Mouse (Mus musculus) liver (tissue): ENCODE results near the gene Osbpl5.
"Not testable (repeated sequence)": the region's sequence is repeated elsewhere in the genome, so short reads cannot be mapped to it uniquely, and the experiment has no call there.

ENCODE experiments used
- DNase-seq: peaks from one replicate; pipeline ENCODE4 v3.0.0-alpha.2; 2020; ENCODE audit warnings: mixed read lengths

Osbpl5 gene

DNA sequence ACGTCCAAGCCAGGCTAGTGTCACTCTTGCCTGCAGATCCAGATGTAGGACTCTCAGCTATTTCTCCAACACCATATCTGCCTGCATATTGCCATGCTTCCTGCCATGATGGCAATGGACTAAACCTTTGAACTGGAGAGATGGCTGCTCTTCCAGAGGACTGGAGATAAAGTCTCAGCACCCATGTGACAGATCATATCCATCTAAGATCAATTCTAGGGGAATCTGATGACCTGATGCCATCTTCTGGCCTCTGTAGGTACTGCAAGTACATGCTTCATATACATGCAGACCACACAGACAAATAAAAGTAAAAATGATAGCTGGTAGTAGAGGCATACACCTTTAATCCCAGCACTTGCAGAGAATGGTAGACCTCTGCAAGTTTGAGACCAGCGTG is 60.6 kb downstream of the Osbpl5 start:
- DNase-seq = peak; percentile 19

DNA sequence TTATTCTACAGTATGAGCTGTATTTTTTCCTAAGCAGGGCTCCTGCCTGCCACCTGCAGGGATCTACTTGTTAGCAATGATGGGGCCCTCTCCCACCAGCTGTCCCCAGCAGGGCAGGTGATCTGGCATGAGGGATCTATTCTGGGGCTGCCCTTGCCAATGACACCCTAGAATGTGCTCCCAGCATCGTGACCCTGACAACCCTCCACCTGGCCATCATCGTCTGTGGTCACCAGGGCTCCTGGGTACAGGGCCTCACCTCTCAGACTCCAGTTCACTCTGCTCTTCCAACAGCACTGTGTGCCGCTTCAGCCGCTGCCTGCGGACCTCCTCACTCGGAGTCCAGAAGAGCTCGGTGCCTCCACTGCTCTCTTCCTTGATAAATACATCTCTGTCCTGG is 62.2 kb downstream of the Osbpl5 start:
- DNase-seq = no peak

DNA sequence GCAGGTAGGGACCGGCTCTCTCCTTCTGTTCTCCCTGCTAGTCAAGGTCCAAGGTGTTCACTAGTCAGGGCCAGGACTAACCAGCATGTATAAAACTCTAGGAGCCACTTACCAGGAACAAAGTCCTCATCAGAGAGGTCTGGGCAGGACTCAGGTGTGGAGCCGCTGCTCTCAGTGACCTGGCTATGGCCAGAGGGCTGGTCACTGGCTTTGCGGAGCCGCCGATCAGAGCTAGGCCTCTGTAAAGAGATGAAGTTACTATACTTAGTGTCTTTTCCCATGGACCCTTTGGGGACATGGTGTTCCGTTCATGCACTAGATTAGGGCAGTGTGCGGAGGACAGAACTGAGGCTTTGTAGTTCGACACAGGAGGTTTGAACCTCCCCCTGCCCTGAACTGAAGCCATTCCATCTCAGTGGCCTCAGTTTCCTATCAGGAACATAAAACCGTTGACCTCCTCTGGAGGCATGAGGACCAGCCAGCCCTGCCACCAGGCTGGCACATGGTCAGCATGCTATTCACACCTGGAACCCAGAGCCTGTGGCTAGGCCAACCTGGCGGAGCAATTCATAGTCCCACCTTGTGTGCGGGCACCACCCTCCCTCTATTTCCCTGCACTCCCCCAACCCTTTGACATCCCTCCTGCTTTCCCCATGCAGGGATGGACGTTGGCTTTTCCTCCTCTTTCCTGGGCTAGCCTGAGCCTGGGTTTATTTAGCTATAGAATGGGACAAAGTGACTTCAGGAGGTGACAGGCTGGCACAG is 63.9 kb downstream of the Osbpl5 start:
- no peak for DNase-seq

DNA sequence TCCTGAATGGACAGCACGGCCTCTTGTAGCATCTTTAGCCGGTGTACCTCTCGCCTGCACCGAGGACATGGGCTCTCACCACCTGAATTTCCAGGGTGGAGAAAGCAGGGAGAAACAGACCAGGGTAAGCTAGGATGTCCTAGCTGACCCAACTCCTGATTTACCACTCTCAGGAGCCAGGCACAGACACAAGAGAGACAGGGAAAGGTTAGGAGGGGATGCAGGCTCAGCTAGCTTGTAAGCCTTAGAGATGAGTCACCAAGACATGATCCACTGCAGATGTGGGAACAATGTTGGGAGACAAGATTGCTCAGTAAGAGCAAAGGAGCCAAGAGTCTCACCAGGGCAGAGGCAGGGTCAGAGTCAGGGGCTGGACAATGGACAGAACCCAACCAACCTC is 64.9 kb downstream of the Osbpl5 start:
- no peak for DNase-seq

DNA sequence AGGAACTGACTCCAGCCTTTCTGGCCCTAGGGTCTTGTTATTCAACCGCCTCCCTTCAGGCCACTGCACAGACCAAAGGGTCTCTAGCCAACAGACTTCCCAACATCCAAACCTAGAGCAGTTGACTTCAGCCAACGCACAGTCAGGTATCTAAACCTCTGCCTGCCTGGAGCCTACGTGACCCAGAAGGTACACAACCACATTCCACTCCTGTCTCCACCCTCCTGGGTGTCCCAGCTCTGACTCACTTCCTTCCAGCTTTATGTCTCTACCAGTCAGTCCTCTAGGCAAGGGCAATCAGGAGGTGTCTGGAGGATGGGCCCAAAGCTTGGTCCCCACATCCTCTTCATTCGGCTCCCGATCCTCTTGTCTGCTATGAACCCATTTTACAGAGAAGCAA is 65.6 kb downstream of the Osbpl5 start:
- DNase-seq = no peak

DNA sequence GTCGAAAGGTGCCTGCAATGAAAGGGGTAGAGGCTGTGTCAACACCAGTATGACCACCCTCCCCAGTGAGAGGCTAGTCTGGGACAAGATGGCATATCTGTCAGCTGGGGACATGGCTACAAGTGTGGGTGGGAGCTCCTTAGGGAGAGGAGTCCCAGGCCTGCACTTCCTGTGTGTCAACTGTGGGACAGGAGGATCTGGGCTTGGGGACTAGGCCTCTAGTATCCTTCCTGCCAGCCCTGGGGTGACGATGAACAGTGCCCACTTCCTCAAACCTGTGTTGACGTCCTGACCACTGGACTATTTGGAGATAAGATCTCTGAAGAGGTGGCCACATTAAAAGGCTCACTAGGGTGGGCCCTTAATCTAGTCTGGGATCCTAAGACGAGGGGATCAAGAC is 66.8 kb downstream of the Osbpl5 start:
- DNase-seq = no peak

DNA sequence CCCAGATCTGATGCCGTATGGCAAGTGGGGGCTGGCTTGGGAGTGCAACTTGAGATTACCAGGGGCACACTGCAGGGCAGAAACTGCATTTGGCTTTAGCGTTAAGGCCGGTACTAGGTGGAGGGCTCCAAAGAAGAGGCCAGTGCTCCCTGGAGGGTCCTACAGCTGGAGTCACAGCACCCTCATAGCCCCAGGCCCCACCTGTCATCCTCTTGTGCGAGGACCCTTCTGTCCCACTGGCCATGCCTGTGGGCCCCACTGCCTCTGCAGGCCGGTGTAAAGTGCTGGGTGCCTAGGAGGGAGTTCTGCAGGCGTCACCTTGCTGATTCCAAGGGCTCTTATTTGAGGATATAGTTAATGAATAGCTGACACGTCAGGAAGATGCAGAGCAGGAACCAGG is 67.3 kb downstream of the Osbpl5 start:
- DNase-seq = no peak

DNA sequence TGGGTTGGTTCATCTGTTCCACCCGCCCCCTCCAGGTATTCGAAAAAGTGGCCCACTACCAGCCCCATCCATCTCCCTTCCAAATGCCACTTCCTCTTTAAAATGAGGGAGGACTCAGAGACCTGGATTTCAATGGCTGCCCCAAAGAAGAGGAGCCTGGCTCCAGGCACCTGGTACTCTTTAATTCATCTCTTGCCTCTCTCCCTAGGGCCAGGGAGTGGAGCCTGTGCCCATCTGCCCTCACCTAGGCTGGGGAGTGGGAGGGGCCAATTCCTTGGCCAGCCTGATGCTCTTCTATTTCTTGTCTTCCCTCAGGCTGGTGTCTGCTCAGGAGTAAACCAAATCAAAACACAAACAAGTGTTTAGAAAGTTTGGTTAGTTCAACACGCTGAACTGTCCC is 70.1 kb downstream of the Osbpl5 start:
- DNase-seq = not testable (repeated sequence)

DNA sequence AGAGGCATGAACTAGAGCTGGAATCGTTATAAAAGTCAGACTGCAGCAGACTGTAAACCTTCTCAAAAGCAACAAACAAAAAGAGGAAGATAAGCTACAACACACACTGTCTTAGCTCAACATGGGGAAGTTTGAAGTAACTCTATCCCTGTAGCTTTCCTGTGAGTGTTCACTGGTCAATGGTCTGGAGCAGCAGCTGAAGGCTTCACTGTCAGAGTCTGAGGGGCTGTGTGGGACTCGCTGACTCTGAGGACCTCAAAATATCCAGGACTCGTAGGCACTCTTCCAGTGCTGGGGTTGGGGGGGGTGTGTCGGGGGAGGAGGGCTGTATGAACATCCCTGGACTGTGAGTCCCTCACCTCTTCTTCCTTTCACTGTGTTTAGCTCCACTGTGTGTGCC is 70.6 kb downstream of the Osbpl5 start:
- not testable (repeated sequence) for DNase-seq

DNA sequence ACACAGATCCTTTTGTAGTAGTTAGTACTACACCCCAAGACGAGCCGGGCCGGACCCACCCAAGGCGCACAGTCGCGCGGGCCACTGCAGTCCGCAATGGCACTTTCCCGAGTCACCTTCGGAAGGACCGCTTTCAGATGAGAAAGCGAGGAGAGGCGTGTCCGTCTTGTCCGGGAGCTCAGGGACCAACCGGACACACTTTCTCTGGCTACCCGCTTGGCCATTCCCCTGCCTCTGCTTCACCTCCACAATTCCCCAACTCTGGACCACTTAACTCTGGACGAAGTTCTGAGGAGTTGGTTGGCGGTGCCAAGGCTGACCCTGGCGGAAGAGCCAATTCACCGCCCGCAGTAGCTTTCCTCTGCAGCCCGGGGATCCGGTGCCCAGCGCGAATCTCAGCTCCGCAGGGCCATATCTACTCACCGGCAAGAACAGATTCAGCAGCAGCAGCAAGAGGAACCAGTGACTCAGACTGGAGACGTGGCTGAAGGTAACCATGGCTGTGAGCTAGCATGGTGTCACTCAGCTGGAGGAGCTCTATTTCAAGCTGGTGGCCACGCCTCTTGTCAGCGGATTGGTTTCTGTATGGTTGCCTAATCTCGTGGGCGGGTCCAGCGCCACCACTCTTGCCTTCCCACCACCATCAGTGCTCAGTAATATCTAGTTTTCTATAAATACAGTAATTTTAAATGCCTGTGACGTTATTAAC is 71.3 kb downstream of the Osbpl5 start, which contains the start of gene Tnfrsf23:
Tnfrsf23 (minus strand) TSS at position 514 of the 709 bp plus-strand sequence.
- peak; percentile 69 for DNase-seq

DNA sequence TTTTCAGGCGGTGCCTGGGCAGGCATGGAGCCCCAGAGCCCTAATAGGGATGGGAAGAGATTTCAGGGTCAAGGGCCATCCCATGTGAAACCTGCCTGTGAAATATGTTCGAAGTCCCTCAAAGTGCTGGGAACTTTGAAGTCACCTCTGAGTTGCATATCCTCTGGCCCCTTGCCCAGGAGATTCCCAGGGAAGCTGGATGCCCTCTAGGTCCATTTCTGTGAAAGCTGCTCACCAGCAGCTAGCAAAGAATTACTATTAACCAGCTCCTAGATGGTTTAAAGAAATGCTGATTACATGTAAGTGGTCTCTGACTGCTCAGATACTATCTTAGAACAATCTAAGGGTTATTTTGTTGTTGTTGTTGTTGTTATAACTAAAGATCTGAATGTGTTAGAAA is 72.2 kb downstream of the Osbpl5 start:
- not testable (repeated sequence) for DNase-seq

DNA sequence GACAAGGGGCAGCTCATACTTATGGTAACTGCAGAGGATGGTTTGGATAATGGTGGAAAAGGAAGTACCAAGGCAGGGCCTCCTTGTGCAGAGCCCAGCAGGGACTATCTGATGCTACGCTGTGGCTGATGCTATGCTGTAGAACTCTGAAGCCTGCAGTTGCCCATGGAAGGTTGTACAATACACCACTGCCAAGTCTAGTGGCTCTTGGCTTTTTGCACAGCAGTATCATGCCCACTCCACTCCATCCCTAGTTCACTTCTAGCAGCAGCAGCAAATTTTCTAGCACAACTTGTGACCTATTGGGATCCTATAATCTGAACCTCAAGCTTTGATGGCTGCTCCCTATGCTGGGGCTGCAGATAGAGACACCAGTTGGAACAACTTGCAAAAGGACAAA is 75.2 kb downstream of the Osbpl5 start:
- no peak for DNase-seq

DNA sequence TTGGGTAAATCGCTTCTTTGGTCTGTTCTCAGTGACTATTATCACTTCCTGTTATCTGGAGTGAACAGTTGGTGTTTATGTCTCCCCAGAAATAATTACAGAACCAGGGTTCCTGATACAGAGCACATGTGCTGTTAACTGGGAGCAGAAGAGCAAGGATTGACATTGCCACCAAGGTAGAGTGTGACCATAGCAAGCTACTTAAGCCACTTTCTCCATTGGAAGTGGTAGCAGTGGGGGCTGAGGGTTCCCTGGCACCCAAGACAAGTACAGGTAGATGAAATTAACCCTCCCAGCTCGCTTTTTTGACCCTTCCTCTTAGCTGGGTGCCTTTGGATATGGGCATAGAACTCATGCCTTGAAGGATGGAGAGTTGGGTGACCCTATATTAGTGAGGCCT is 75.9 kb downstream of the Osbpl5 start:
- DNase-seq = not testable (repeated sequence)

DNA sequence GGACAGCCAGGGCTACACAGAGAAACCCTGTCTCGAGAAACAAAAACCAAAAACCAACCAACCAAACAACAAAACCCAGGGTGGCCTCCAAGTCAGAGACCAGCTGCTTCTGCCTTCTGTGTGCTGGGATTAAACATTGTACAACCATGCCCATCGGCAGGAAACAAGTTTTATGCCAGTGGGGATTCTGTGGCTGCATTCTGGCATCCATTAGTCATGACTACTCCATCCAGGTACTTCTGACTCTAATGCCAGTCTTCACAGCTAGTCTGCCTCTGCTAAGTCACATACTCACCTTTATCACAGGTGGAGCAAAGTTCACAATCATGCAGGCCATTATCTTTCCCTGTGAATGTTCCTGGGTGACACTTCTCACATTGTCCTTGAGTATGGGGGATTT is 77.1 kb downstream of the Osbpl5 start:
- DNase-seq = not testable (repeated sequence)

DNA sequence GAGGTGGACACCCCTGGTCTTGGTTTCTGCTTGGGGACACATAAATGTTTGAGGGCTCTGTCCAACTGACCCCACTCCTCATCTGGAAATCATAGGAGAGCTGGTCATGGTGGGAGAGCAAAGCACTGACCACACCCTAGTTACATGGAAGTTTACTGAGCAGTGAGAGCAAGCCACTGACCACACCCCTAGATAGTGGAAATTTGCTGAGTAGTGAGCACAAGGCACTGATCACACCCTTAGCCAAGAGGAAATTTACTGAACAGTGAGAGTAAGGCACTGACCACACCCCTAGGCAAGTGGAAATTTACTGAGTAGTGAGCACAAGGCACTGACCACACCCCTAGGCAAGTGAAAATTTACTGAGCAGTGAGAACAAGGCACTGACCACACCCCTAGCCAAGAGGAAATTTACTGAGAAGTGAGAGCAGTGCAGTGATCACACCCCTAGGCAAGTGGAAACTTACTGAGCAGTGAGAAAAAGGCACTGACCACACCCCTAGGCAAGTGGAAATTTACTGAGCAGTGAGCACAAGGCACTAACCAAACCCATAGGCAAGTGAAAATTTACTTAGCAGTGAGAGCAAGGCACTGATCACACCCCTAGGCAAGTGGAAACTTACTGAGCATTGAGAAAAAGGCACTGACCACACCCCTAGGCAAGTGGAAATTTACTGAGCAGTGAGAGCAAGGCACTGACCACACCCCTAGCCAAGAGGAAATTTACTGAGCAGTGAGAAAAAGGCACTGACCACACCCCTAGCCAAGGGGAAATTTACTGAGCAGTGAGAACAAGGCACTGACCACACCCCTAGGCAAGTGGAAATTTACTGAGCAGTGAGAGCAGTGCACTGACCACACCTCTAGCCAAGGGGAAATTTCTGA is 90.1 kb downstream of the Osbpl5 start:
- DNase-seq = no peak

DNA sequence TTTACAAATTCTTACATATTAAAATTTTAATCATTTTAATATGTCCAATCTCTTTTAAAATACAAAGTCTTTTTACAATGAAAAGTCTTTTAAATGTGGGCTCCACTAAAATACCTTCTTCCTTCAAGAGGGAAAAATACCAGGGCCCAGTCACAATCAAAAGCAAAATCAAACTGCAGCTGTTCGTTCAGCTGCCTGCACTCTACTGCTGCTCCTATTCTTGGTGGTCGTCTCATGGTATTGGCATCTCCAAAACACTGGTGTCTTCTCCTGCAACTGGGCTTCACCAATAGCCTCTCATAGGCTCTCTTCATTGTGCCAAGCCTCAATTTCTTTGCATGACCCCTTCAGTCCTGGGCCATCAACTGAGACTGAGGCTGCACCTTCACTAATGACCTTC is 93.3 kb downstream of the Osbpl5 start:
- DNase-seq = no peak

DNA sequence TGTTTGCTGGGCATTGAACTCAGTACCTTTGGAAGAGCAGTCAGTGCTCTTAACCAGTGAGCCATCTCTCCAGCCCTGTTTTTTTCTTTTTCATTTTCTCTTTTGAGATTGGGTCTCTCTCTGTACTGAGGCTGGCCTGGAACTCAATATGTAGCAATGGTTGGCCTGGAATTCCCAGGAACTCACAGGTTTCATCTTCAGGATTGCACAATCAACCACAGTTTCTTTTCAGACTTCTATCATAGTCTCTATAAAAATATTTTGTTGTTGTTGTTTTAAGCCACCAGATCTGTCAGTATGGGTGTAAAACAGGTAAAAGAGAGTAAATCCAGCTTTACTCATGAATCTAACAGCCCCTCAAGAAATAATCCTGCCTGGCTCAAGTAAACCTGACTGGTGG is 96.0 kb downstream of the Osbpl5 start:
- DNase-seq = no peak

DNA sequence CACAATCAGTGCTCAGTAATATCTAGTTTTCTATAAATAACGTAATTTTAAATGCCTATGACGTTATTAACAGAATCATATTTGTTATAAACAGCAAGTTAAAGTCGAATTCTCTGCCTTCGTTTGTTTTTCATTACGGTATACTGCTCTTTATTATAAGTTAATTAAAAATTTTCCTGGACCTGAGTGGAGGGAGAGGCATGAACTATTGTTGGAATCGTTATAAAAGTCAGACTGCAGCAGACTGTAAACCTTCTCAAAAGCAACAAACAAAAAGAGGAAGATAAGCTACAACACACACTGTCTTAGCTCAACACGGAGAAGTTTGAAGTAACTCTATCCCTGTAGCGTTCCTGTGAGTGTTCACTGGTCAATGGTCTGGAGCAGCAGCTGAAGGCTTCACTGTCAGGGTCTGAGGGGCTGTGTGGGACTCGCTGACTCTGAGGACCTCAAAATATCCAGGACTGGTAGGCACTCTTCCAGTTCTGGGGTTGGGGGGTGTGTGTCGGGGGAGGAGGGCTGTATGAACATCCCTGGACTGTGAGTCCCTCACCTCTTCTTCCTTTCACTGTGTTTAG is 106.9 kb downstream of the Osbpl5 start:
- DNase-seq = not testable (repeated sequence)

DNA sequence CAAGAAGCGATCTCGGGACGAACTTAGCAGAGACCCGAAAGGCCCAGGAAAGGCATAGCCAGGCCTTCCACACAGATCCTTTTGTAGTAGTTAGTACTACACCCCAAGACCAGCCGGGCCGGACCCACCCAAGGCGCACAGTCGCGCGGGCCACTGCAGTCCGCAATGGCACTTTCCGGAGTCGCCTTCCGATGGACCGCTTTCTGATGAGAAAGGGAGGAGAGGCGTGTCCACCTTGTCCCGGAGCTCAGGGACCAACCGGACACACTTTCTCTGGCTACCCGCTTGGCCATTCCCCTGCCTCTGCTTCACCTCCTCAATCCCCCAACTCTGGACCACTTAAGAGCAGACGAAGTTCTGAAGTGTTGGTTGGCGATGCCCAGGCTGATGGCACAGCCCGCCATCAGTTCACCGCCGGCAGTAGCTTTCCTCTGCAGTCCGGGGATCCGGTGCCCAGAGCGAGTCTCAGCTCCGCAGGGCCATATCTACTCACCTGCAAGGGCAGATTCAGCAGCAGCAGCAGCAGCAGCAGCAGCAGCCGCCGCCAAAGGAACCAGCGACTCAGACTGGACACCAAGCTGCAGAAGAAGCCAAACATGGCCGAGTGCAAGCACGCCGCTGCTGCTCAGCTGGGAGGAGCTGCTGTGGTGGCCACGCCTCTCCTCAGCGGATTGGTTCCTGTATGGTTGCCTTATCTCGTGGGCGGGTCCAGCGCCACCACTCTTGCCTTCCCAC is 107.6 kb downstream of the Osbpl5 start, which contains the start of gene Tnfrsf22:
Tnfrsf22 (minus strand) TSS at position 628 of the 735 bp plus-strand sequence.
- peak; percentile 80 for DNase-seq

DNA sequence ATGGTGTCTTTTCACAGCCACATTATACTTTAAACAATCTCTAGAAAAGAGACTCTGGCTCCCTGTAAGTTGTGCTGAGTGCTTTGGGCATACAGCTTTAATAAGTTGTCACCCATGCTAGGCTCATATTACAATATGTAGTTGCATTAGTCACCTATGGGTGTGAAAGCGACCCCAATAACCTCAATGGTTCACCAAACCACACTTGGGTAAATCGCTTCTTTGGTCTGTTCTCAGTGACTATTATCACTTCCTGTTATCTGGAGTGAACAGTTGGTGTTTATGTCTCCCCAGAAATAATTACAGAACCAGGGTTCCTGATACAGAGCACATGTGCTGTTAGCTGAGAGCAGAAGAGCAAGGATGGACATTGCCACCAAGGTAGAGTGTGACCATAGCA is 112.8 kb downstream of the Osbpl5 start:
- DNase-seq = not testable (repeated sequence)
